Mouse (Mus musculus): ENCODE data around the gene Mrtfa. TPM values are rescaled to one million over a fixed set of nuclear protein-coding genes. Genes with fewer than 3 reads are reported as not detected.

Mrtfa gene
- polyA plus RNA-seq, 1 experiment from 2014 or later: 25.7 TPM

- H3K36me3 ChIP-seq (replicated peaks): 0 out of 2 replicates have a peak, but pooled peaks cover 6% of the 10 kb centered on the region
- no peak overlapping the region for H3K4me2 ChIP-seq
- H3K27ac ChIP-seq: no peak overlapping the region
- H3K9me3 ChIP-seq: no peaks in the 10 kb centered on the region
- H3K4me1 ChIP-seq: no peaks in the 10 kb centered on the region
- WGBS: 93% methylated on average over 10 of the region's 10 CpGs
- ATAC-seq (ENCODE audit: low FRiP score): no peak
- H3K9ac ChIP-seq: no peak overlapping the region
- H3K27me3 ChIP-seq: no peaks in the 10 kb centered on the region
- H3K4me3 ChIP-seq (replicated peaks): no peak overlapping the region
Observed at GRCm38 (mm10) chr15:81167831-81168230, 22.7 kb downstream of the Mrtfa start.

- Histone ChIP-seq H3K4me1 (no peaks in the 10 kb centered on the region), H3K36me3 (replicated peaks) (0 out of 2 replicates have a peak, but pooled peaks cover 3% of the 10 kb centered on the region), H3K4me3 (replicated peaks) (no peak overlapping the region), H3K9ac (no peak overlapping the region), H3K27me3 (no peaks in the 10 kb centered on the region), H3K9me3 (no peaks in the 10 kb centered on the region), H3K4me2 (no peak overlapping the region), H3K27ac (no peak overlapping the region)
- 92% methylated on average over 5 of the region's 5 CpGs for WGBS
- ATAC-seq (ENCODE audit: low FRiP score): no peak
Observed at GRCm38 (mm10) chr15:81166291-81166690, 24.3 kb downstream of the Mrtfa start.

GRCm38 (mm10) chr15:81164560-81165310 lies 25.8 kb downstream of the Mrtfa start:
- H3K9me3 ChIP-seq: no peaks in the 10 kb centered on the region
- 88% methylated on average over 9 of the region's 9 CpGs for WGBS
- no peak overlapping the region for H3K27ac ChIP-seq
- H3K4me3 ChIP-seq (replicated peaks): no peak overlapping the region
- H3K9ac ChIP-seq: no peak overlapping the region
- no peaks in the 10 kb centered on the region for H3K4me1 ChIP-seq
- no peaks in the 10 kb centered on the region for H3K36me3 ChIP-seq (replicated peaks)
- H3K4me2 ChIP-seq: no peak overlapping the region
- no peak for ATAC-seq (ENCODE audit: low FRiP score)
- no peaks in the 10 kb centered on the region for H3K27me3 ChIP-seq

- Histone ChIP-seq H3K4me3 (replicated peaks) (no peak overlapping the region), H3K4me2 (no peak overlapping the region), H3K9ac (no peak overlapping the region), H3K9me3 (no peaks in the 10 kb centered on the region), H3K4me1 (no peaks in the 10 kb centered on the region), H3K36me3 (replicated peaks) (no peaks in the 10 kb centered on the region), H3K27me3 (no peaks in the 10 kb centered on the region), H3K27ac (no peak overlapping the region)
- 79% methylated on average over 3 of the region's 3 CpGs for WGBS
- no peak for ATAC-seq (ENCODE audit: low FRiP score)
Observed at GRCm38 (mm10) chr15:81161571-81161970, 29.0 kb downstream of the Mrtfa start.

- no peak overlapping the region for H3K4me3 ChIP-seq (replicated peaks)
- no peak overlapping the region for H3K9ac ChIP-seq
- no peaks in the 10 kb centered on the region for H3K36me3 ChIP-seq (replicated peaks)
- ATAC-seq (ENCODE audit: low FRiP score): no peak
- no peaks in the 10 kb centered on the region for H3K4me1 ChIP-seq
- WGBS: 94% methylated on average over 4 of the region's 4 CpGs
- no peak overlapping the region for H3K4me2 ChIP-seq
- no peaks in the 10 kb centered on the region for H3K27me3 ChIP-seq
- H3K27ac ChIP-seq: no peak overlapping the region
- H3K9me3 ChIP-seq: no peaks in the 10 kb centered on the region
Observed at GRCm38 (mm10) chr15:81160677-81161076, 29.9 kb downstream of the Mrtfa start.

- no peaks in the 10 kb centered on the region for H3K4me1 ChIP-seq
- H3K4me3 ChIP-seq (replicated peaks): no peak overlapping the region
- no peak for ATAC-seq (ENCODE audit: low FRiP score)
Observed at GRCm38 (mm10) chr15:81159212-81159611, 31.3 kb downstream of the Mrtfa start.

GRCm38 (mm10) chr15:81158517-81159120 lies 31.9 kb downstream of the Mrtfa start:
- Histone ChIP-seq H3K36me3 (replicated peaks) (no peaks in the 10 kb centered on the region), H3K4me3 (replicated peaks) (no peak overlapping the region), H3K27me3 (no peaks in the 10 kb centered on the region), H3K27ac (no peak overlapping the region), H3K4me2 (no peak overlapping the region), H3K9me3 (no peaks in the 10 kb centered on the region), H3K9ac (no peak overlapping the region), H3K4me1 (no peaks in the 10 kb centered on the region)
- WGBS: 84% methylated on average over 7 of the region's 7 CpGs
- no peak for ATAC-seq (ENCODE audit: low FRiP score)

More at GRCm38 (mm10) chr15:81159212-81159611, 31.3 kb downstream of the Mrtfa start:
- Histone ChIP-seq H3K27me3 (no peaks in the 10 kb centered on the region), H3K27ac (no peak overlapping the region), H3K9ac (no peak overlapping the region), H3K4me2 (no peak overlapping the region), H3K36me3 (replicated peaks) (no peaks in the 10 kb centered on the region), H3K9me3 (no peaks in the 10 kb centered on the region)
- 87% methylated on average over 7 of the region's 7 CpGs for WGBS

GRCm38 (mm10) chr15:81156453-81156852 lies 34.1 kb downstream of the Mrtfa start:
- Histone ChIP-seq H3K36me3 (replicated peaks) (no peaks in the 10 kb centered on the region), H3K4me1 (no peaks in the 10 kb centered on the region), H3K27ac (no peak overlapping the region), H3K4me3 (replicated peaks) (no peak overlapping the region), H3K4me2 (no peak overlapping the region), H3K9ac (no peak overlapping the region), H3K9me3 (no peaks in the 10 kb centered on the region), H3K27me3 (no peaks in the 10 kb centered on the region)
- no peak for ATAC-seq (ENCODE audit: low FRiP score)
- WGBS: 80% methylated on average over 2 of the region's 2 CpGs

GRCm38 (mm10) chr15:81155845-81156244 lies 34.7 kb downstream of the Mrtfa start:
- ATAC-seq (ENCODE audit: low FRiP score): no peak
- Histone ChIP-seq H3K4me1 (no peaks in the 10 kb centered on the region), H3K9me3 (no peaks in the 10 kb centered on the region), H3K27ac (no peak overlapping the region), H3K9ac (no peak overlapping the region), H3K4me3 (replicated peaks) (no peak overlapping the region), H3K4me2 (no peak overlapping the region), H3K27me3 (no peaks in the 10 kb centered on the region), H3K36me3 (replicated peaks) (no peaks in the 10 kb centered on the region)
- WGBS: 96% methylated on average over 3 of the region's 3 CpGs

- 91% methylated on average over 2 of the region's 2 CpGs for whole genome bisulfite sequencing
- no peak overlapping the region for H3K9ac ChIP-seq
- no peak overlapping the region for H3K4me2 ChIP-seq
Observed at GRCm38 (mm10) chr15:81154846-81155624, 35.5 kb downstream of the Mrtfa start.

GRCm38 (mm10) chr15:81141956-81142576 lies 48.5 kb downstream of the Mrtfa start:
- H3K27me3 ChIP-seq: no peaks in the 10 kb centered on the region
- no peak overlapping the region for H3K4me2 ChIP-seq
- no peaks in the 10 kb centered on the region for H3K36me3 ChIP-seq (replicated peaks)
- H3K4me3 ChIP-seq (replicated peaks): no peak overlapping the region
- peaks cover 16% of the 10 kb centered on the region for H3K4me1 ChIP-seq
- 68% methylated on average over 11 of the region's 11 CpGs for WGBS
- ATAC-seq (ENCODE audit: low FRiP score): no peak
- H3K27ac ChIP-seq: no peak overlapping the region
- H3K9me3 ChIP-seq: no peaks in the 10 kb centered on the region
- no peak overlapping the region for H3K9ac ChIP-seq

More at GRCm38 (mm10) chr15:81154846-81155624, 35.5 kb downstream of the Mrtfa start:
- no peaks in the 10 kb centered on the region for H3K9me3 ChIP-seq
- no peaks in the 10 kb centered on the region for H3K27me3 ChIP-seq
- H3K27ac ChIP-seq: no peak overlapping the region
- no peaks in the 10 kb centered on the region for H3K36me3 ChIP-seq (replicated peaks)
- no peak overlapping the region for H3K4me3 ChIP-seq (replicated peaks)
- H3K4me1 ChIP-seq: no peaks in the 10 kb centered on the region
- ATAC-seq (ENCODE audit: low FRiP score): no peak

- Histone ChIP-seq H3K36me3 (replicated peaks) (no peaks in the 10 kb centered on the region), H3K4me3 (replicated peaks) (no peak overlapping the region), H3K4me2 (no peak overlapping the region)
Observed at GRCm38 (mm10) chr15:81140004-81140403, 50.6 kb downstream of the Mrtfa start.

More at GRCm38 (mm10) chr15:81140004-81140403, 50.6 kb downstream of the Mrtfa start:
- WGBS: 86% methylated on average over 5 of the region's 5 CpGs
- no peak for ATAC-seq (ENCODE audit: low FRiP score)
- no peaks in the 10 kb centered on the region for H3K9me3 ChIP-seq
- H3K4me1 ChIP-seq: peaks cover 16% of the 10 kb centered on the region
- H3K27me3 ChIP-seq: no peaks in the 10 kb centered on the region
- H3K9ac ChIP-seq: no peak overlapping the region
- H3K27ac ChIP-seq: no peak overlapping the region

All from forebrain, embryonic 12.5 days (tissue).